Mouse (Mus musculus): ENCODE results near the gene Ackr3. TPM values are rescaled to one million over a fixed set of nuclear protein-coding genes. Genes with fewer than 3 reads are reported as not detected.

Gene Ackr3
- total and polyA plus RNA-seq, 3 experiments: 90.5 to 317 (median 175) TPM

GRCm38 (mm10) chr1:90204821-90205220 lies 1.0 kb downstream of the Ackr3 start:
- no peak for DNase-seq

- DNase-seq: peak; percentile 74
Observed at GRCm38 (mm10) chr1:90205223-90205622, 1.4 kb downstream of the Ackr3 start.

- DNase-seq: no peak
Observed at GRCm38 (mm10) chr1:90206684-90207083, 2.9 kb downstream of the Ackr3 start.

- no peak for DNase-seq
Observed at GRCm38 (mm10) chr1:90207279-90207678, 3.5 kb downstream of the Ackr3 start.

- no peak for DNase-seq
Observed at GRCm38 (mm10) chr1:90207739-90208502, 4.1 kb downstream of the Ackr3 start.

GRCm38 (mm10) chr1:90208503-90208860 lies 4.7 kb downstream of the Ackr3 start:
- DNase-seq: no peak

GRCm38 (mm10) chr1:90209069-90209468 lies 5.3 kb downstream of the Ackr3 start:
- DNase-seq: no peak

GRCm38 (mm10) chr1:90209741-90210140 lies 6.0 kb downstream of the Ackr3 start:
- peak; percentile 40 for DNase-seq

GRCm38 (mm10) chr1:90210346-90210745 lies 6.6 kb downstream of the Ackr3 start:
- peak; percentile 72 for DNase-seq

GRCm38 (mm10) chr1:90210761-90211160 lies 7.0 kb downstream of the Ackr3 start:
- DNase-seq: no peak

- no peak for DNase-seq
Observed at GRCm38 (mm10) chr1:90212376-90212775, 8.6 kb downstream of the Ackr3 start.

- no peak for DNase-seq
Observed at GRCm38 (mm10) chr1:90212901-90213300, 9.1 kb downstream of the Ackr3 start.

- DNase-seq: no peak
Observed at GRCm38 (mm10) chr1:90214021-90214420, 10.2 kb downstream of the Ackr3 start.

- DNase-seq: no peak
Observed at GRCm38 (mm10) chr1:90214926-90215325, 11.1 kb downstream of the Ackr3 start.

GRCm38 (mm10) chr1:90215881-90216280 lies 12.1 kb downstream of the Ackr3 start:
- DNase-seq: no peak

- no peak for DNase-seq
Observed at GRCm38 (mm10) chr1:90216395-90216794, 12.6 kb downstream of the Ackr3 start.

GRCm38 (mm10) chr1:90220280-90220679 lies 16.5 kb downstream of the Ackr3 start:
- no peak for DNase-seq

- DNase-seq: no peak
Observed at GRCm38 (mm10) chr1:90220844-90221243, 17.1 kb downstream of the Ackr3 start.

GRCm38 (mm10) chr1:90221811-90222361 lies 18.1 kb downstream of the Ackr3 start:
- no peak for DNase-seq

GRCm38 (mm10) chr1:90222427-90222901 lies 18.7 kb downstream of the Ackr3 start:
- no peak for DNase-seq

- DNase-seq: no peak
Observed at GRCm38 (mm10) chr1:90223006-90223405, 19.2 kb downstream of the Ackr3 start.

- peak; percentile 58 for DNase-seq
Observed at GRCm38 (mm10) chr1:90225603-90226254, 21.9 kb downstream of the Ackr3 start.

- no peak for DNase-seq
Observed at GRCm38 (mm10) chr1:90227684-90228322, 24.0 kb downstream of the Ackr3 start.

Measured in adrenal gland, adult 2 months (tissue).